Mouse (Mus musculus) adrenal gland, postnatal 4 days (tissue): Measurements from ENCODE around the gene Skap1. TPM values are rescaled to one million over a fixed set of nuclear protein-coding genes. Genes with fewer than 3 reads are reported as not detected.

ENCODE experiments used
- DNase-seq, 2 experiments: peaks; one replicate each; pipeline ENCODE4 v3.0.0; 2021 to 2022; ENCODE audit warnings: low spot score in 2 of 2, mixed read lengths in 2 of 2
- long read RNA-seq, 2 experiments: library from polyadenylated mRNA; stranded (forward); transcript quantifications; one replicate each; pipeline ENCODE4 v2.0.0; 2021
- total RNA-seq, 2 experiments: library from RNA; stranded (reverse); gene quantifications; 2 replicates each; pipeline ENCODE4 v1.2.3; 2021

The Skap1 gene
- total RNA-seq, result 1 to 10 TPM; 6.1 to 7.6 TPM
- long read RNA-seq, experiment 1, partial matches to known transcripts, result 0 of 2 reads
- long read RNA-seq, experiment 1, other reads (novel, unspliced or antisense), result 1 of 2 reads
- long read RNA-seq, experiment 2, partial matches to known transcripts, result 0 of 9 reads
- long read RNA-seq, experiment 2, other reads (novel, unspliced or antisense), result 4 of 9 reads

GRCm38 (mm10) chr11:96463986-96464715 lies at the start of gene Skap1:
Gene Skap1, plus strand, starts transcription at chr11:96464593.
- no peak for DNase-seq

GRCm38 (mm10) chr11:96421074-96421473 lies 43.3 kb upstream of the Skap1 start:
- no peak for DNase-seq

GRCm38 (mm10) chr11:96421517-96422265 lies 42.7 kb upstream of the Skap1 start:
- DNase-seq, result no peak

GRCm38 (mm10) chr11:96425193-96425592 lies 39.2 kb upstream of the Skap1 start:
- DNase-seq, result no peak

GRCm38 (mm10) chr11:96426191-96426590 lies 38.2 kb upstream of the Skap1 start:
- no peak for DNase-seq

- DNase-seq, result no peak
Measured at GRCm38 (mm10) chr11:96426805-96427204, 37.6 kb upstream of the Skap1 start.

GRCm38 (mm10) chr11:96429062-96429461 lies 35.3 kb upstream of the Skap1 start:
- no peak for DNase-seq

GRCm38 (mm10) chr11:96429891-96430290 lies 34.5 kb upstream of the Skap1 start:
- DNase-seq, result no peak

GRCm38 (mm10) chr11:96431871-96432270 lies 32.5 kb upstream of the Skap1 start:
- no peak for DNase-seq

- no peak for DNase-seq
Measured at GRCm38 (mm10) chr11:96434888-96435287, 29.5 kb upstream of the Skap1 start.

GRCm38 (mm10) chr11:96436525-96436924 lies 27.9 kb upstream of the Skap1 start:
- DNase-seq, result no peak

GRCm38 (mm10) chr11:96438787-96439186 lies 25.6 kb upstream of the Skap1 start:
- peak in 1 of 2 experiments; percentile 19 for DNase-seq

GRCm38 (mm10) chr11:96441546-96442185 lies 22.7 kb upstream of the Skap1 start:
- DNase-seq, result no peak

- DNase-seq, result no peak
Measured at GRCm38 (mm10) chr11:96442468-96442867, 21.9 kb upstream of the Skap1 start.

- no peak for DNase-seq
Measured at GRCm38 (mm10) chr11:96447931-96448330, 16.5 kb upstream of the Skap1 start.

GRCm38 (mm10) chr11:96455111-96455510 lies 9.3 kb upstream of the Skap1 start:
- DNase-seq, result no peak

GRCm38 (mm10) chr11:96455699-96456326 lies 8.6 kb upstream of the Skap1 start:
- DNase-seq, result no peak

GRCm38 (mm10) chr11:96456508-96457305 lies 7.7 kb upstream of the Skap1 start:
- no peak for DNase-seq

- DNase-seq, result no peak
Measured at GRCm38 (mm10) chr11:96461766-96462165, 2.6 kb upstream of the Skap1 start.

GRCm38 (mm10) chr11:96462191-96462752 lies 2.1 kb upstream of the Skap1 start:
- no peak for DNase-seq
